Mouse (Mus musculus): Measurements from ENCODE around the gene Olfm1. TPM values are rescaled to one million over a fixed set of nuclear protein-coding genes. Genes with fewer than 3 reads are reported as not detected.

Gene Olfm1
- total RNA-seq, 1 experiment from 2014 or later = 32.8 TPM

DNA sequence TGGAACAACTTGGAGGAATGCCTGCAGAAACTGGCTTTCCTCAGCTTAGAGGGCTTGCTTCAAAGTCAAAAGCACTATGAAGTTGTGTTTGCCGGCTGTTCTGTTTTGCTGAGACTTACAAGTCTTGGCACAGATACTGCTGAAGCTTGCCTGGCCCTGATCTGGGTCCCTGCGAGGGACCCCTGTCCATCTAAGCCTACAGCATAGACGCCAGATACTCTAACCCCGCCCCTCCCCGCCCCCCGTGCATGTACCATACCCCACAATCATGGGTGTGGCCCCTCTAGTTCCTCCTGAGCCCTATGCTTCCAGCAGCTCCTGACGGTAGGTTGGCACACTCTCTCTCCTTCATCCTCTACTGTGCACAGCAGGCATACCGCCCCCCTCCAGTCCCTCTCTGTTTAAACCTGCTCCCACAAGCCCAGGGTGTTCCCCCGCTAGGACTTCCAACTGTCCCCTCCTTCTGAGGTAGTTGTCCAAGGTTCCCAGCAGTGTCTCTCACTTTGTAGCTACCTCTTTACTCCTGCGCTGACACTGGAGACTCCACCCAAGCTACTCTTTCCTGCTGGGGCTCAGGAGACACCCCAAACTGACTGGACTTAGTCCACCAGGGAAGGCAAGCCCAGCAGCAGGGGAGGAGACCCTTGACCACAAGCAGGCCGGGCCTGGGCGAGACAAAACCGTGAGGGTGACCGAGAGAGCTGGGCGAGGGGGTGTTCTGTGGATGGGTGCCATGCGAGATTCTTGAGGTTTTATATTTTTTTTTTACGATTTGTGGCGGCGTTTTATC lies 12.1 kb downstream of the Olfm1 start:
- no peak for DNase-seq

DNA sequence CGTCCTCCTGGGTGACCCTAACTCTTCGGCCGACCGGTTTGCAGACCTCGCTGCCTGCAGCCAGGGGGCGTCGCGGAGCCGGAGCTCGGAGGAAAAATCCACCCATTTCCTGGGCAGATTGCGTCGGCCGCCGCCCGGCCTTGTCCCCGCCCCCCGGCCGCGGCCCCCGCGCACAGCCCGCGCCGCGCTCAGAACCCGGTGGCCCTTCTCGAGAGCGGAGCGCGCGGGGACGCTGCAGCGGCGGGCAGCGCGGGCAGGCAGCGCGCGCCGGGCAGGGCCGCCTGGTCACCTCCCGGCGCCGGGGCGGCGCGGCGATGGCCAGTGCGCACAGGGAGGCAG lies 12.6 kb downstream of the Olfm1 start:
- DNase-seq = peak; percentile 92

DNA sequence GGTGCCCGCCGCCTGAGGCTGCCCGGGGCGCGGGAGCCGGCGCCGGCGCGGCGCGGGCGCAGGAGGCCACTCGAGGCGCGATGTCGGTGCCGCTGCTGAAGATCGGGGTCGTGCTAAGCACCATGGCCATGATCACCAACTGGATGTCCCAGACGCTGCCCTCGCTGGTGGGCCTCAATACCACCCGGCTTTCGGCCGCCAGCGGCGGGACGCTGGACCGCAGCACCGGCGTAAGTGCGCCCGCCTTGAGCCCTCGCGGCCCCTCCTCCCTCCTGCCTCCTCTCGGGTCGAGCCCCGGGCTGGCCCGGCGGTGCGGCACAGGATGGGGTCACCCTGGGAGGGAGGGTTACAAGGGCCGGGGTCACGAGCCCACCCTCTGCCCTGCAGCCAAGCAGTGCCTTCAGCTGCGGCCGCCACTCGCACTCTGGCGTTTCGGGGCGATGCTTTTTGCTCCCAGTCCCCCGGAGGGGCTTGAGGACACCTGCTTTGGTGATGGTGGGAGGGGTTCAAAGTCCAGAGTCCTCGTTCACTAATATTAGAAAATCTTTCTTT lies 13.2 kb downstream of the Olfm1 start:
- DNase-seq = no peak

DNA sequence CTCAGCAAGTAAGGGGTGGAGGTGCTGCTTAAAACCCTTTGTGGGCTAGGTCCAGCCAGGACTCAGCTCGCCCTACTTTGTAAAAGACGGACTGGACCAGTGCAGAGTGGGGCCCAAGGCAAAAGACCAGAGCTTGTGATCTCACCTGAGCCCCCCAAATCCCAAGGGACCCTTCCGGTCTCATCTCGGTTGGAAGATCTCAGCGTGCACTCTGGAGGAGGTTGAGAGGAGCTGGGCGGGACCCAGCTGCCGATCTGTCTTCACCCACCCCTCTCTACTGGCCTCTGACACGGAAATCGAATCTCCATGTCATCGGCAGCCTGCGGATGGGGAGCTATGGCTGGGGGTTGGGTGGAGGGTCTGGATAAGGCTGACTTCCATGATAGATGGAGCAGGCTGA lies 13.7 kb downstream of the Olfm1 start:
- no peak for DNase-seq

DNA sequence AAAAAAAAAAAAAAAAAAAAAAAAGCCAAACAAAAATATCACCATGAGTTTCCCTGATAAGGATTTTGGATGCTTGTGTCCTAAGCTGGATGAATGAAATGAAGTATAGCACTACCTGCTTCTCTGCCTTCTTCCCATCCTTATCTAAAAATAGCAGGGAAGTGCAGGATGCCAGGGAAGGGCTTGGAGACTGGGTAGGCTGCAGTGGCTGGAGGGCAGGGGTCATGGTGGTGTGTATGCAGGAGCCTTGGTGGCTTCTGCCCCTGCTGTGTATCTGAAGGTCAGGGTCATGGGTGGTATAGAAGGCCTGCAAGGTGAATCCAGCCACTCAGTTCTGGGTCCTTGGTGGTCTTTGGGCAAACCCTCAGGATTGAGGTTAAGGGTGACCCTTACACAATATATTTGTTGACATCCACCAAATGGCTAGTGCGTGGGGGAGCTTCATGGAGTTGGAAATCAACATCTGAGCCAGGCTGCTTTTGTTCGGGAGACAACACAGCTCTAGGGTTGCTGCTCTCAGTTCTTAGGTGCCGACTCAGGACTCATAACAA lies 14.5 kb downstream of the Olfm1 start:
- no peak for DNase-seq

DNA sequence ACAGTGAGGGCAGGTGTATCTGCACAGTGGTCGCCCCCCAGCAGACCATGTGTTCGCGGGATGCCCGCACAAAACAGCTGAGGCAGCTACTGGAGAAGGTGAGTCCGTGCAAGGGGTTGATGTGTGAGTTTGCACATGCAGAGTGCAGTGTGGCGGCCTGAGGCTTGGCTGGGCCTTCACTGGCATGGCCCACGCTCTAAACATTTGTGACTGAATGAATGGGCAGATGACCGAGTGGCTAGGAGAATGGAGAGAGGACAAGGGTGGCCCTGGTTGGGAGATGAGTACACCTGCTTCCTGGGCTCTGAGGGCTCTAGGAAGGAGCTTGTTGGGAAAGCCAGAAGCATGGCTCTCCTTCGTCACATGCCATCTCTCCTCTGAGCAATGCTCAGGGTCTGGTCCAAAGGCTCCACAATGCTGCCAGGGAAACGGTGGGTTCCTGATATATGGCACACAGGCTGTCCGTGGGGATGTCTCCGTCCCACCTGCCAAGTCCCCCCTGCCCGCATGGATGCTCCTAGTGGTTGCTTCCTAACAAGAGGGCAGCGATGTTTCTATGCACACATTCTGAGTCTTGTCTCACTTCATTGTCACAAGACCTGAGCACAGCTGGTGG lies 15.4 kb downstream of the Olfm1 start:
- no peak for DNase-seq

DNA sequence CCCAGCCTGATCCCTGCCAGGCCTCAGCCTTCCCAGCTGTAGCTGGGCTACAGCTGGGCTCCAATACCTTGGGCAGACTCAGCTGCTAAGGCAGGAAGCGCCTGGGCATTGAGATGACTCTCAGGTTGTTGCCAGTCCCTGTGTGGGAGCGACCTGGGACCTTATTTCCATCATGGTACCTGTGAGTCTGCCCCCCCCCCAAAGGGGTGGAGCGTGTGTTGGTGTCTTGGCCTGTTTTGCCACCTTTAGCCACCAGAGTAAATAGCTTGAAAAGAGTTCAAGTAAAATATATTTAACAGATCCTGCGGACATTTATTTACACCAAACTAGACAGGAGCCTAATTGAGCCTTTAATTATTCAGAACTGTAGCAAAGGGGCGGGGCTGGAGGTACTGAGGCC lies 16.4 kb downstream of the Olfm1 start:
- no peak for DNase-seq

DNA sequence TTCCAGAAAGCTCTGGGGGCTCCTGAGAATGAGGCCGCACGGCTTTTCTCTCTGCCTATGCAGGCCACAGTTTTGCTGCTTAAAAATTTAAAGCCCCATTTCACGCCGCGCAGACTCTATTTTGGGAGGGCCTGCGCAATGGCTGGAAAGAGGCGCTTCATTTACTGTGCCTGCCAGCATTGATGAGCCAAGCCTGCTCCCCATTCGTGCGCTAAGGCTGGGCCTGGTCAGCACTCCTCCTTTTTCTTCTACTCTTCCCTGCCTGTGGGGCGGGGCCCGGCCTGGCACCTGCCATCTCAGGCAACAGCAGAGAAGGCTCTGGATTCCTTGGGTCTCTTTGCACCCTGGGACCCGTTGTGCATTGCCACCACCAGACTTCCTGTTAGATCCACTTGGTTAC lies 16.9 kb downstream of the Olfm1 start:
- DNase-seq = no peak

DNA sequence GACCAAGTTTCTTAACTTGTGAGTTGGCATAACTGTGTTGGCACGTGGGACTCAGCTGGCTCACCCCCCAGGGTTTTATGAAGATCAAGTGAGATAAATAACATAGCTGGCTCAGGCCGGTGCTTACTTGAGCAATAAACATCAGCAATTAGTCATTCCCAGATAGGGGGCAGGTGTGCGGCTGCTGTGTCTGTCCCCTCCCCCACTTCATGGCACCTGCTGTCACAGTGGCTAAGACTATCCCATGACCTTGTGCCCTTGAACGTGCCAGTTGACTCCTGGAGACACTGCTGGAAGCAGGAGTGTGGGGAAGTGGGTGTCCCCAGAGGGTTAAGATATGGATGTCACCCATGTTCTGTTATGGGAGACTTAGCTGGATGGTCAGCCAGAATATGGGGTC lies 17.5 kb downstream of the Olfm1 start:
- no peak for DNase-seq

DNA sequence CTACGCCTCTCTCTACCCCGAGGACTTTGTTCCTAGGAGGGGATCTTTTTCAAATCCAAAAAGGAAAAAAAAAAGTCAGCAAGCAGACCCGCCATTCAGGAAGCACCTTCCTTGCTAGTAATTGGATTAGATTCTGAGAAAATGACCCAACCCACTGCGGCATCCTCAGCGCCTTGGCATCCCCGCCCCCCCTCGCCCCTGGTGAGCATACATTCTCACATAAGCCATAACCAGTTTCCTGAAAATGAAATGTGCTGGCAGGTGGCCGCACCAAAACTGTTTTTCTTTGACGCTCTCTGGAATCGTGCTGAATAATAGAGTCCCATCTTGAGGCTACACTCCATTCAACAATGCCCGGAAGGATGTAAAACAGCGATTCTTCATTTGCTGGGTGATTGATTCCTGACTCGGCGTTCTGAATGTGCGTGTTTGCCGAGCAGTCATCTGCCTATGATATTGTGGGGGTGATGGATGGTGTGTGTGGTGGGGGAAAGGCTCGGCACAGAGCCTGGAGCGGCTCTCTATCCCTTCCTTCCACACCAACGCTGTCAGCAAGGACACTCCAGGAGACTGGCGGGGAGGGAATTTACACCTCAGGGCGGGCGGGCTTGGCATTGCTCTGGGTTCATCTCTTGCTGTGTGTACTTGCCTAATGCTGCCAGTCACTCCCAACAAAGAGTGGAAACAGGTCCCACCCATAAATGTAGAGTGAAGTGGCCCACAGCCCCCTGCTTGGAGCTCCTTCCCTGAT lies 18.9 kb downstream of the Olfm1 start:
- no peak for DNase-seq

DNA sequence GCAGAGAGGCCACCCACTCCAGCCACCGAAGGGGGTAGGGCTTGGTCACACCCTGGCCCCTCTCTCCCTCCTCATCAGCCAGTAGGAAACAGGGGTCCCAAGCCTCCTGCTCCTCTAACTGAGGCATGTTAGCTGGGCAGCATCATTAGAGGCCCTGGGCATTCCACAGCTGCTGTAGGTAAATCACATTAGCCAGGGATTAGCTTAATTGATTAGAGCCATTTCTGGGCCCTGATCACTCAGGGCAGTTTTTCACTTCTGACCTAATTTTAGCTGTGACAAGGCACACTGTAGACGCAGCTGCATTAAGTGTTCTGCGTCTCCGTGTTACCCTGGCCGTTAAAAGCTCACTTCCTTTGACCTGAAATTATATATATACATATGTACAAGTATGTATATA lies 20.1 kb downstream of the Olfm1 start:
- DNase-seq = no peak

DNA sequence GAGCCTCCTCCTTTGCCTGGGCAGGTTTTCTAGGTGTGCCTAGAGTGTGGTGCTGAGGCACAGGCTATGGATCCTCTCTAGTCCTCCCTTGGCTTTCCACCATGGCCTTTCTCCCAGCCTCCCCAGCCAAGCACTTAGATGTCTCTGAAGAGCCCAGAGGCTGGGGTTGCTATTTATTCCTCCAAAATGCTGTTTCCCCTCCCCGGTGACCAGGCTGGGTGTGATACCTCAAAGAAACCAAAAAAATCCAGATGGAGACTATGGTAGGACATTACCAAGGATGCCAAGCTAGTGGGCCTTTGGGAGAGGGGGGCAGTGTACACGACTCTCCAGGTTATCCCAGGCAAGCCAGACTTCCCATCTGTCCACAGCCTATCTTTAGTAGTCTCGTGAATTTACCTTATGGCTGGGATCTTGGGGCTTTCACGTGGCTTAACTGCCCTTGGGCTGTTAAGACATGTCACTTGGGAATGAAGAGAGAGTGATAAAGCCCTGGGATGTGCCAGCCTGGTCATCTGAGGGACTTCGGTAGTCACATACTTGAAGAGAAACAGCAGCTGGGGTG lies 23.5 kb downstream of the Olfm1 start:
- no peak for DNase-seq

DNA sequence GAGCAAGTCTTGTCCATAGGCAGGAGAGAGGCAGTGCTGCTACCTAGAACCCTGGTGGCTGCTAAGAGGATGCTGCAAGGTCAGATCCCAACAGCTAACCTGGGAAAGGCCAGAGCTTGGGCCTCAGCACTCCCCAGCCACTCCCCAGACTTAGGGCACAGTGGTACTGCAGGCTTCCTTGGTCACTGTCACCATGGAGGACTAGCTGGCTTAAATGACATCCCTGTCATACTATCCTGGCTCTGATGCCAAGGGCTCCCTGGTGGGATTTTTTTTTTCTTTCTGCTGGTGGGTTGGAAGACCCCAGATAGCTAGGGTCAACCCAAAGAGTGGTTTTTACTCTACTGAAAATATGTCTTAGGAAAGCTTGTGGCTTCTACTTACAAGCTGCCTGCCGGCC lies 25.0 kb downstream of the Olfm1 start:
- no peak for DNase-seq

DNA sequence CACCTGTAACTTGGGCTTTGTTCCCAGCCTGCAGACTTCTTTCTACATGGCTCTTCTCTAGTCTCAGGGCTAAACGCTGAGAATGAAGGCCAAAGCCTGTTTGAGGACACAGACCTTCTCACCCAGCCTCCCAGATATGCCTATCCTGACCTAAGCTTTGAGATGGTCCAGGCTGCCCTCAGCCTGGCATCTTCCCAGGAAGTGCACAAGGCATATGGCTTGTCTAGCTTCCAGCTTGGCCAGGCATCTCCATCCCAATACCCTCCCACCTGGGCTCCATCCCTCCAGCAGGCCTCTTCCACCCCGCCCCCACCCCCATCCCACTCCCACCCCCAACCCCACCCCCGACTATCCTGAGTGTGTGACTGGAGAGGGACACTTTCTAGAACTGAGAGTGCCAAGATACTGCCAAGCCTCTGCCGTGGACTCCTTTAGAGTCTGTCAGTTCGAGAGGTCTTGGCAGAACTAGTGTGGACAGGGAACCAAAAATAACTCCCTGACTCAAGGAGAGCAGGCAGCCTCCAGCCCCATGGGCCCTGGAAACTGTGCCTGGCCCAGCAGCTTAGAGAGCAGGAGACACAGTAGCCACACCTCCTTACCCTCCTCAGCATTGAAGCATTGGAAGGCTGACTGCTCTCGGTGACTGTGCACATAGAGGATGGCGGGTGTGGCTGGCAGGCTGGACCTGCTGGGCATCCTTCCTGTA lies 26.0 kb downstream of the Olfm1 start:
- no peak for DNase-seq

DNA sequence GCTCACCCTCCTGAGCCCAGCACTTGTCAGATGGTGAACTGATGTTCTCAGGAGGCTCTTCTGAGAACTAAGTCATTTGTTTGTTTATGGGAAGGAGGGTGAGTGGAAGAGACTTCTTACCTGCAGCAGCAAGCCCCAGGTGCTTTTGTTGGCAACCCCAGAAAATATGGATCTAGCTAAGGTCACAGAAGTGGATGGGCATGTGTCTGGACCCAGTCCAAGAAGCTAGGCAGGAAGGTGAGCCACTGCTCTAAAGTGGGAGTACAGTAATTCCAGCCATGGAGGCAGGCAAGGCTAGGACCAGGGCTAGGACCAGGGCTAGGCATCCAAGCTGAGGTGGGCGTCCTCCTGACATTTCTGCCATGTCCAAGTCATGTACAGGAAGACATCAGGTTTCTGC lies 26.8 kb downstream of the Olfm1 start:
- DNase-seq = no peak

DNA sequence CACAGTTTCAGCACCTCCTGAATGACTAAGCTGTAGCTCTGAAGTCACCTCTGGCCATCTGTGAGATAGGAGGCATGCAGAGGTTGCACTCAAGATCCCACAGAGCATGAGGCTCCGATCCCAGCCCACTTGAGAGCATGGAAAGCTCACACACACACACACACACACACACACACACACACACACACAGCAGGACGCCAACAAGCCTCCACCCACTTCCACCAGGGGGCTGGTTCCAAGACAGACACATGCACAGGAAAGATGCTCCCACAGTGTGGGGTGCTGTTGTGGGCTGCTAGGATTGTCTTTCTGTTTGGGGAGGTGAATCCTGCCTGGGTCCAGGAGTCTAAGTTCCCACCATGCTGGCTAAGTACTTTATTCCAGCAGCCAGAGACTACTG lies 29.0 kb downstream of the Olfm1 start:
- no peak for DNase-seq

DNA sequence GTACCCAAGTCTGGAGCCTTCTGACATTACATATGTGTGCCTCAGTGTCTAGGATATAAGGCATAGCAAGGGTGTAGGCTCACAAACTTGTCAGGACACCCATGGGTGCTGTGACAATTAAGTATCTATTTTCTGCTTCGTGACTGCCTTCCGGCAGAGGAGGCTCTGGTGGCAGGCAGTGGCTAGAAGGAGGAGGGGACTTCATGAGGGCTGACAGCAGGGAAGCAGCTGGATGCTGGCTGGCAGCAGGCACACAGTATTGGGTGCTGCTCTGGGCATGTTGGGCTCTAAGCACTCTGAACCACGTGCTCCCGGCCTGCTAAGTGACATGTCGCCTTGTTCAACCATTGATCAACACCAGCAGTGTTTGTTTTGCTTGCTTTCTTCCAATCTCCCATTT lies 32.0 kb downstream of the Olfm1 start:
- no peak for DNase-seq

DNA sequence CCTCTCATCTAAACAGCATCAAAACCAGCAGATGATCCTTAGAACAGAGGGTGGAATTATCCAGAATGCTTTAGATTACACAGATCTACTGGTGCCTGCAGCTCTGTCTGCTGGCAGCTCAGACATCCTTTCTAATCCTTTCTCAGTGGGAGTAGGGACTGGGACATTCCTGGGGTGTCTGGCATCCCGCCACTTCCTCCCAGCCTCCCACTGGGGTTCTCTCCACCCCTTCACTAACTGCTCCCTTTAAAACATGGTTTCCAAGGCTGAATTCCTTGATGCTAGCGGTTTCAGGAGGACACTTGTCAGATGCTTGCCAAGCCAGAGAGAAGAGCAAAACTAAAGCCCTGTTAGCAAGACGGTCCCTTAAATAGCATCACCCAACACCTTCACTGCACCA lies 33.1 kb downstream of the Olfm1 start:
- no peak for DNase-seq

DNA sequence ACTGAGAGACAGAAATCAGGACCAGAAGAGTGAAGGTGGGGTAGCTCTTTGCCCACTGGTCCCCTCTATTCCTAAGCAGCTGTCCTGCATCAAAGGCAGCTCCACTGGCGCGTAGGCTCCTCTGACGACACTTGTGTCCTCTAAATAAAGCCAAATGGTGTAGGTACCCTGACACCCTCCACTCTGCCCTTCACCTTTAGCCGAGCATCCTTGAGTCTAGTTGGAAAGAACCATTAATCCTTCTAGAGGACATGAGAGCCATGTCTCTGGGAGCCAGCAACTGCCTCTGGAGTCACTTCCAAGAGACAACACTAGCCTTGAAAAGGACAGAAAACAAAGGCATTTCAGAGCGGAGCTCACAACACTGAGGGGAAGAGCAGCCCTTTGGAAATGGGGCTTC lies 34.2 kb downstream of the Olfm1 start:
- no peak for DNase-seq

DNA sequence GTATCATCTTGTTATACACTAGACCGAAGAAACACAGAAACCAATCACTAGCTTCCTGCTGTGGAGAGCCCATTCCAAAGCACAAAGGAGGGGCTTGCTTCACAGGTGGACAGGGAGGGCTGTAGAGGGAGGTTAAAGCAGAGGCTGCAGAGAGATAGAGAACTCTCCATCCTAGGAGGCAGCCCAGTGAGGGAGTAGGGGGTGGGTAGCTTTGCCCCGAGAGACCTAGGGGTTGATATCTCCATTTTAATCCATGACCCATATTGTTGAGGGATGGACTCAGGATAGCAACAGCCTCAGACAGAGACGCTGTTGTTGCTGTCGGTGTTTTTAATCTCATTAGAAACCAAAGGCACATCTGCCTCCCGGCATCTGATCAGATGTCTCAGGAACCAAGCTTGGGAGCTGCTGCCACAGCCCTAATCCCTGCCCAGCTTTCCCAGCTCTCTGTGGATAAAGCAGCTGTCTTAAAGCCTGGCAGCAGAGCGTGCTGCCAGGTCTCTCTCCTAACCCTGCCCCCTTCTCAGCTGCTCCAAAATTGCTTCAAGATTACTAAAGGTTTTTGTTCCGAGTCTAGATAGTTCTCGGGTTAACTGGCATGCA lies 34.9 kb downstream of the Olfm1 start:
- no peak for DNase-seq

DNA sequence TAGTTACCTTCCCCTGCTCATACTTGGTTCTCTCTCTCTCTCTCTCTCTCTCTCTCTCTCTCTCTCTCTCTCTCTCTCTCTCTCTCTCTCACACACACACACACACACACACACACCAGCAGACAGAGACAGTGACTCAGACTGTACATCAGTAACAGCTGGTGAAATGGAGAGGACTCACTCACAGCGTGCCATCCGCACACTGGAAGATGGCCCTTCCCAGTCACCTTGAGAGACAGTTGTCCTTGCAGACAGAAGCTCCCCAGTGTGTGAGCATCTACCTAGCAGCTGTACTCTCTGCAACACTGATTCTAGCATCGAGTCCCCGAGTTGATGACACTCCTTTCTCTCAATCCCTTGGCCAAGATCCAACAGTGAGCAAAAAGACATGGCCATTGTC lies 35.6 kb downstream of the Olfm1 start:
- DNase-seq = peak; percentile 23

DNA sequence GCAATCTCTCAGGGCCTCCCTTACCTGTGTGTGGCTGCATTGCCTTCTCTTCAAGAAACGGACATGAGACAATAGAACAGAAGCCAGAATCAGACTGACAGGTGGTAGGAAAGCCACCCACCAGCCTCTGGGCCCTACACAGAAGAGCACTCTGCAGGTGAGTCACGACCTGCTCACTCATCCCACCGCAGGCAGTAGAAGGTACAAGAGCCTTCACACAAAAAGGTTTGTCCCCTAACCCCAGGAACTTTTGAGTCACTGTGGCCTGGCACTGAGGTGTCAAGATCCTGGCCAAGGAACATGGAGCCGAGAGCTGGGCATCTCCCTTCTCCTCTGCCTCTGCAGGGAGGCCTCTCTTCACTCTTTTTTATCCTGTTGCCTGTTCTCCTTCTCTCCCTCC lies 42.3 kb downstream of the Olfm1 start:
- DNase-seq = no peak

Data from adrenal gland, postnatal 25 days (tissue).